In the genomic region with DNA sequence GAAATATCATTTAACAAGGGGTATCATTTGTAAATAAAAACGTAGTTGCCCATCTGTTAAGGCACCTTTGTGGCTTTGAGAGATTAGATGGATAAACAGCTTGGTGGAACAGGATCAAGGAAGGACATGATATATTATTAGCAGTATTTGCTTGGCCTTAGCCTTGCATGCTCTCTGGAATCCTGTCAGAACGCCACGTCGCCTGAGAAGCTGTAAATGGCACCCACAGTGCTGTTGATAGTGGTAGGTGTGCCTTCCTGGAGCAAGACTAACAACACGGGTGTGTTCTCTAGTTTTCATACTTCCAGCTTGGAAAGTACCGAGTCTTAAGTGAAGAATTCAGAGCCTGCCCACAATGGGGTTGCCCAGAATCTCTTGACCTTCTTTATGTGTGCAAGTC, we compare ENCODE assay signal across 11 mouse cellular contexts. TPM values are rescaled to one million over a fixed set of nuclear protein-coding genes. Genes with fewer than 3 reads are reported as not detected.
DNase-seq lines count a peak whose midpoint lies in the region; ATAC-seq and TF ChIP-seq lines count a peak whose summit lies in the region.
"Had no signal": no experiment of that assay in that cellular context is flagged by ENCODE, and none has a peak within 500 bp of the region (broad histone marks: within the 10 kb centered on the region; RNA-seq: fewer than 3 reads in every experiment).

No protein-coding gene starts in this region.

- DNase-seq in cerebellum, postnatal 10 days = peak; percentile 17 to 25
- no peak for DNase-seq in cerebellum, adult 11 months
- DNase-seq in G1E (ENCODE audit: low spot score) = no peak
- no peak for DNase-seq in left cerebral cortex, adult 11 months (ENCODE audit: low spot score)
- no peak for DNase-seq in MN1 (ENCODE audit: low spot score)
- no peak for DNase-seq in left cerebral cortex, postnatal 10 days (ENCODE audit: extremely low spot score in 1 of 2, low spot score in 2 of 2)

- 58% methylated on average over 6 of the region's 6 CpGs for WGBS in hindbrain, embryonic 12.5 days
- WGBS in liver, embryonic 16.5 days (ENCODE audit: insufficient replicate concordance) = 25% methylated on average over 6 of the region's 6 CpGs

- no peak for ATAC-seq in G1E (ENCODE audit: extremely low read depth, insufficient number of reproducible peaks, low FRiP score, poor library complexity, severe bottlenecking)
- ATAC-seq in hindbrain, embryonic 12.5 days (ENCODE audit: low FRiP score) = no peak
- no peak for ATAC-seq in liver, embryonic 16.5 days (ENCODE audit: low read depth)

- no peaks in the 10 kb centered on the region for H3K27me3 ChIP-seq in G1E (ENCODE audit: insufficient read depth, low read length)
- no peaks in the 10 kb centered on the region for H3K27me3 ChIP-seq in hindbrain, embryonic 12.5 days
- H3K27me3 ChIP-seq in liver, embryonic 16.5 days (ENCODE audit: control insufficient read depth, insufficient read depth, low read depth, low read length) = no peaks in the 10 kb centered on the region

- intact Hi-C loops in left cerebral cortex, postnatal 10 days (cut with DNase I) = no loop called here

- no peak overlapping the region for H3K9ac ChIP-seq in hindbrain, embryonic 12.5 days
- H3K9ac ChIP-seq in liver, embryonic 16.5 days (ENCODE audit: low read depth, low read length) = peak overlapping the region; percentile 26; the same call in 1 of the 2 replicates

- peak overlapping the region; percentile 76 for H3K4me2 ChIP-seq in hindbrain, embryonic 12.5 days (replicated peaks)
- H3K4me2 ChIP-seq in liver, embryonic 16.5 days (ENCODE audit: low read depth, low read length) = peak overlapping the region; percentile 97

- no peak for TF ChIP-seq CTCF in G1E (IDR thresholded peaks at IDR 0.05; ENCODE audit: low read depth, low read length)

- H3K36me3 ChIP-seq in G1E (replicated peaks) = peaks cover 19% of the 10 kb centered on the region
- H3K36me3 ChIP-seq in hindbrain, embryonic 12.5 days = no peaks in the 10 kb centered on the region
- H3K36me3 ChIP-seq in liver, embryonic 16.5 days (ENCODE audit: control insufficient read depth, insufficient read depth) = no peaks in the 10 kb centered on the region

- peaks cover 51% of the 10 kb centered on the region for H3K4me1 ChIP-seq in G1E (ENCODE audit: insufficient read depth, low read depth, low read length)
- H3K4me1 ChIP-seq in hindbrain, embryonic 12.5 days = peaks cover 17% of the 10 kb centered on the region
- peaks cover 33% of the 10 kb centered on the region for H3K4me1 ChIP-seq in liver, embryonic 16.5 days (ENCODE audit: control insufficient read depth, low read depth, low read length)

- H3K27ac ChIP-seq in hindbrain, embryonic 12.5 days = no peak overlapping the region
- H3K27ac ChIP-seq in liver, embryonic 16.5 days (ENCODE audit: low read length) = peak overlapping the region; percentile 86

- H3K9me3 ChIP-seq in G1E (replicated peaks) = no peaks in the 10 kb centered on the region
- H3K9me3 ChIP-seq in hindbrain, embryonic 12.5 days (replicated peaks) = no peaks in the 10 kb centered on the region
- no peaks in the 10 kb centered on the region for H3K9me3 ChIP-seq in liver, embryonic 16.5 days (replicated peaks; ENCODE audit: control insufficient read depth, low read length)

- H3K4me3 ChIP-seq in G1E (ENCODE audit: low read depth, low read length) = peak overlapping the region; percentile 48; the same call in 1 of the 2 replicates
- no peak overlapping the region for H3K4me3 ChIP-seq in hindbrain, embryonic 12.5 days
- H3K4me3 ChIP-seq in liver, embryonic 16.5 days (ENCODE audit: low read depth, low read length) = no peak overlapping the region

RNA-seq across cellular contexts. Expression of gene Uap1, which starts 1.1 kb away (rescaled TPM):
- total RNA-seq in G1E (2014; fragmentation: Nextera tagmentation) = 167 and 171 TPM in 2 replicates
- 530 and 570 TPM in 2 replicates for total RNA-seq in G1E (2017)
- polyA plus RNA-seq in G1E (2012) = 16.7 and 24.1 TPM in 2 replicates
- 67.8 and 72.8 TPM in 2 replicates for polyA plus RNA-seq in hindbrain, embryonic 12.5 days (2016; fragmentation: Nextera tagmentation; extraction: Ambion mirVana)
- 27.3 and 31.7 TPM in 2 replicates for polyA plus RNA-seq in liver, embryonic 16.5 days (2015; fragmentation: Nextera tagmentation; extraction: Ambion mirVana)
- 10 to 100 TPM; 62.5 to 66.7 TPM for total RNA-seq in left cerebral cortex, postnatal 10 days (2021)

RNA-seq across cellular contexts. Expression of gene Uhmk1, which starts 39.3 kb away (rescaled TPM):
- 85.0 and 85.1 TPM in 2 replicates for total RNA-seq in G1E (2014; fragmentation: Nextera tagmentation)
- 70.1 and 86.0 TPM in 2 replicates for total RNA-seq in G1E (2017)
- polyA plus RNA-seq in G1E (2012) = 2.5 and 3.3 TPM in 2 replicates
- 15.3 and 16.3 TPM in 2 replicates for polyA plus RNA-seq in hindbrain, embryonic 12.5 days (2016; fragmentation: Nextera tagmentation; extraction: Ambion mirVana)
- polyA plus RNA-seq in liver, embryonic 16.5 days (2015; fragmentation: Nextera tagmentation; extraction: Ambion mirVana) = 5.5 and 6.0 TPM in 2 replicates
- total RNA-seq in left cerebral cortex, postnatal 10 days (2021) = 100 to 1,000 TPM; 139 to 144 TPM

RNA-seq across cellular contexts. Expression of gene Sh2d1b2, which starts 56.7 kb away (rescaled TPM):
- total RNA-seq in G1E (2014; fragmentation: Nextera tagmentation) = not detected in 2 replicates
- 0.16 TPM in 1 of 2 replicates, not detected in the other for total RNA-seq in G1E (2017)
- polyA plus RNA-seq in G1E (2012) = not detected in 2 replicates
- not detected in 2 replicates for polyA plus RNA-seq in hindbrain, embryonic 12.5 days (2016; fragmentation: Nextera tagmentation; extraction: Ambion mirVana)
- polyA plus RNA-seq in liver, embryonic 16.5 days (2015; fragmentation: Nextera tagmentation; extraction: Ambion mirVana) = not detected in 2 replicates
- not detected for total RNA-seq in left cerebral cortex, postnatal 10 days (2021)
- total RNA-seq: adrenal gland, postnatal 4 days; gastrocnemius, adult 18-20 months; left cerebral cortex, postnatal 25 days had no signal

Comparison
In these comparisons a context has a peak if more than half of its experiments do, and no peak if none do; other contexts are left out.
1. DNase-seq: peak in cerebellum, postnatal 10 days (2 of 2); none in cerebellum, adult 11 months (single experiment), G1E (single experiment), left cerebral cortex, adult 11 months (single experiment), MN1 (single experiment) and left cerebral cortex, postnatal 10 days (0 of 2).